Mouse (Mus musculus): ENCODE measurements around the gene Adam8. TPM values are rescaled to one million over a fixed set of nuclear protein-coding genes. Genes with fewer than 3 reads are reported as not detected.

Gene Adam8
- polyA plus RNA-seq, 1 experiment from 2014 or later: 3.0 TPM

DNA sequence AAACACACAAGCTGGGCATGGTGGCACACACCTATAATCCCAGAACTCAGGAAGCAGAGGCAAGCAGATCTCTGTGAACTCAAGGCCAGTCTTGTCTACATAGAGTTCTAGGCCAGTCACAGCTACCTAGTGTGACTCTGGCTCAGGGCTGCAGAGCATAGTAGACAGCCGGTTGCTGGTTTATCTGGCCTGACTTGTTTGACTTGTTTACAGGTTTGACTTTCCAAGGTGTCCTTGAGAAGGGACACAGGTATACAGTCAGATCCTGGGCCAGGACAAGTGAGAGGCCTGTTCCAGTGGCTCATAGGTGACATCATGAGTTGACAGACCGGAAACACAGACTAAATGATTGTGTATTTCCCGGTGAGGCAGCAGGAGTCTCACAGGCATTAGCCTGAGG, 55.2 kb downstream of the Adam8 start:
- DNase-seq (ENCODE audit: low spot score) (no peak), ATAC-seq (replicated peaks; ENCODE audit: low FRiP score) (no peak)
- no peak overlapping the region for H3K27ac ChIP-seq (ENCODE audit: low read depth, low read length)
- no peak overlapping the region for H3K9ac ChIP-seq (ENCODE audit: low read length)
- 77% methylated on average over 3 of the region's 3 CpGs for WGBS
- no peaks in the 10 kb centered on the region for H3K36me3 ChIP-seq (ENCODE audit: control insufficient read depth, insufficient read depth, low read length)
- H3K4me1 ChIP-seq (replicated peaks; ENCODE audit: control insufficient read depth, insufficient read depth, low read length): no peaks in the 10 kb centered on the region
- H3K27me3 ChIP-seq (ENCODE audit: control insufficient read depth, insufficient read depth, low read length): peaks cover 4% of the 10 kb centered on the region; the same call in 1 of the 2 replicates
- H3K9me3 ChIP-seq (ENCODE audit: control insufficient read depth, low read length): no peaks in the 10 kb centered on the region
- no peak overlapping the region for H3K4me3 ChIP-seq (ENCODE audit: low read depth, low read length)
- no peak overlapping the region for H3K4me2 ChIP-seq (ENCODE audit: low read depth, low read length, severe bottlenecking)

- no peaks in the 10 kb centered on the region for H3K36me3 ChIP-seq (ENCODE audit: control insufficient read depth, insufficient read depth, low read length)
- WGBS: 89% methylated on average over 10 of the region's 10 CpGs
- no peak overlapping the region for H3K9ac ChIP-seq (ENCODE audit: low read length)
- H3K27ac ChIP-seq (ENCODE audit: low read depth, low read length): no peak overlapping the region
- no peaks in the 10 kb centered on the region; the same call in 1 of the 2 replicates for H3K27me3 ChIP-seq (ENCODE audit: control insufficient read depth, insufficient read depth, low read length)
- ATAC-seq (replicated peaks; ENCODE audit: low FRiP score) (no peak), DNase-seq (ENCODE audit: low spot score) (no peak)
- H3K9me3 ChIP-seq (ENCODE audit: control insufficient read depth, low read length): no peaks in the 10 kb centered on the region
- H3K4me2 ChIP-seq (ENCODE audit: low read depth, low read length, severe bottlenecking): no peak overlapping the region
- no peaks in the 10 kb centered on the region for H3K4me1 ChIP-seq (replicated peaks; ENCODE audit: control insufficient read depth, insufficient read depth, low read length)
- H3K4me3 ChIP-seq (ENCODE audit: low read depth, low read length): no peak overlapping the region
Observed at GRCm38 (mm10) chr7:139936705-139937104, 55.7 kb downstream of the Adam8 start.

DNA sequence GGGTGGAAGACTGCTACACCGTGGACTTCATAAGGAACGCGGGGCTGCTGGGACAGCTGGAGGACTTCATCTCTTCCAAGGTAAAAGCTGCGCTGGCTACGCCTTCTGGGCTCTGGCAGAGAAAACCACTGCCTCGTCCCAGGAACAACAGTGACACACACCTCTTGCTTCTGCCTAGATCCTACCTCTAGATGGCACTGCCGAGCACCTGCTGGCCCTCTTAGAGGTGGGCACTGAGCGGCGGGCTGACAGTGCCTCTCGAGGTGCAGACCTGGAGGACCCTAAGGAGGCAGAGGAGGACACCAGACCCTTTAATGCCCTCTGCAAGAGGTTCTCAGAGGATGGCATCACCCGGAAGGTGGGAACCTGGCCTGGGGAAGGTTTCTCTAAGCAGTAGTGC, 61.6 kb downstream of the Adam8 start:
- H3K36me3 ChIP-seq (ENCODE audit: control insufficient read depth, insufficient read depth, low read length): no peaks in the 10 kb centered on the region
- no peak overlapping the region for H3K27ac ChIP-seq (ENCODE audit: low read depth, low read length)
- H3K4me2 ChIP-seq (ENCODE audit: low read depth, low read length, severe bottlenecking): no peak overlapping the region
- H3K9ac ChIP-seq (ENCODE audit: low read length): no peak overlapping the region
- WGBS: 13% methylated on average over 11 of the region's 11 CpGs
- no peak overlapping the region for H3K4me3 ChIP-seq (ENCODE audit: low read depth, low read length)
- peak; percentile 76; the same call in 1 of the 2 replicates for ATAC-seq (replicated peaks; ENCODE audit: low FRiP score)
- H3K9me3 ChIP-seq (ENCODE audit: control insufficient read depth, low read length): no peaks in the 10 kb centered on the region
- 0 out of 2 replicates have a peak, but pooled peaks cover 2% of the 10 kb centered on the region for H3K4me1 ChIP-seq (replicated peaks; ENCODE audit: control insufficient read depth, insufficient read depth, low read length)
- no peaks in the 10 kb centered on the region for H3K27me3 ChIP-seq (ENCODE audit: control insufficient read depth, insufficient read depth, low read length)
- DNase-seq (ENCODE audit: low spot score): peak; percentile 80

MicroRNAs within 50 kb of the gene (microRNA counts, 519-probe panel; counts per million panel counts)
- microRNA mmu-miR-202-3p (31.2 counts per million), microRNA mmu-miR-202-5p (31.2 counts per million)

Small RNAs within 50 kb of the gene (microRNA-seq; reads per million reads assigned to microRNA genes)
- not detected for gene Mir202 (ENCODE audit: insufficient number of aligned reads)
- gene Mir7062 (ENCODE audit: insufficient number of aligned reads): not detected
- not detected for gene mmu-mir-7686 (ENCODE audit: insufficient number of aligned reads)

Other genes with a start within 250 kb of the Adam8 start
- 4.4 and 8.0 TPM in 2 replicates for gene Adgra1, start 158.4 kb downstream of the Adam8 start, polyA plus RNA-seq (2014; fragmentation: Nextera tagmentation; extraction: Ambion mirVana)
- gene Kndc1, start 97.9 kb downstream of the Adam8 start, polyA plus RNA-seq (2014; fragmentation: Nextera tagmentation; extraction: Ambion mirVana): 0.44 and 0.59 TPM in 2 replicates
- not detected in 2 replicates for gene Utf1, start 48.8 kb downstream of the Adam8 start, polyA plus RNA-seq (2014; fragmentation: Nextera tagmentation; extraction: Ambion mirVana)
- 0.35 and 0.77 TPM in 2 replicates for gene 6430531B16Rik, start 13.8 kb downstream of the Adam8 start, polyA plus RNA-seq (2014; fragmentation: Nextera tagmentation; extraction: Ambion mirVana)
- gene Zfp511, start 43.8 kb upstream of the Adam8 start, polyA plus RNA-seq (2014; fragmentation: Nextera tagmentation; extraction: Ambion mirVana): 42.6 and 48.2 TPM in 2 replicates
- gene Tubgcp2, start 44.1 kb upstream of the Adam8 start, polyA plus RNA-seq (2014; fragmentation: Nextera tagmentation; extraction: Ambion mirVana): 75.6 and 78.0 TPM in 2 replicates
- gene Msx3, start 56.5 kb upstream of the Adam8 start, polyA plus RNA-seq (2014; fragmentation: Nextera tagmentation; extraction: Ambion mirVana): 2.4 and 2.6 TPM in 2 replicates
- 7.2 and 7.9 TPM in 2 replicates for gene Caly, start 90.0 kb upstream of the Adam8 start, polyA plus RNA-seq (2014; fragmentation: Nextera tagmentation; extraction: Ambion mirVana)
- not detected in 2 replicates for gene Prap1, start 100.8 kb upstream of the Adam8 start, polyA plus RNA-seq (2014; fragmentation: Nextera tagmentation; extraction: Ambion mirVana)
- gene Fuom, start 109.9 kb upstream of the Adam8 start, polyA plus RNA-seq (2014; fragmentation: Nextera tagmentation; extraction: Ambion mirVana): 13.5 and 15.8 TPM in 2 replicates
- 12.4 and 13.0 TPM in 2 replicates for gene Paox, start 123.2 kb upstream of the Adam8 start, polyA plus RNA-seq (2014; fragmentation: Nextera tagmentation; extraction: Ambion mirVana)
- gene Echs1, start 123.9 kb upstream of the Adam8 start, polyA plus RNA-seq (2014; fragmentation: Nextera tagmentation; extraction: Ambion mirVana): 143 and 147 TPM in 2 replicates
- gene Mtg1, start 145.0 kb upstream of the Adam8 start, polyA plus RNA-seq (2014; fragmentation: Nextera tagmentation; extraction: Ambion mirVana): 27.8 and 34.1 TPM in 2 replicates
- gene Sprn, start 162.3 kb upstream of the Adam8 start, polyA plus RNA-seq (2014; fragmentation: Nextera tagmentation; extraction: Ambion mirVana): 0.68 and 0.71 TPM in 2 replicates
- not detected in 2 replicates for gene Olfr522, start 172.2 kb upstream of the Adam8 start, polyA plus RNA-seq (2014; fragmentation: Nextera tagmentation; extraction: Ambion mirVana)
- not detected in 2 replicates for gene Olfr523, start 180.7 kb upstream of the Adam8 start, polyA plus RNA-seq (2014; fragmentation: Nextera tagmentation; extraction: Ambion mirVana)
- gene Olfr524, start 213.4 kb upstream of the Adam8 start, polyA plus RNA-seq (2014; fragmentation: Nextera tagmentation; extraction: Ambion mirVana): not detected in 2 replicates
- gene Cd163l1, start 225.7 kb upstream of the Adam8 start, polyA plus RNA-seq (2014; fragmentation: Nextera tagmentation; extraction: Ambion mirVana): 0.05 TPM in 1 of 2 replicates, not detected in the other